Mouse (Mus musculus): ENCODE measurements at regions not wholly inside any gene's neighbourhood (a gene's known extent, or its start where the extent isn't known, plus 50 kb on each side); places are given as distances from the start of the nearest gene placed in this dataset.

GRCm38 (mm10) chr13:31139686-31140085 is 165.7 kb downstream of the Gm5447 start:
- no peak for ATAC-seq (replicated peaks in 1 of 2; ENCODE audit: insufficient read depth in 1 of 2, low FRiP score in 2 of 2, low TSS enrichment in 1 of 2, low read depth in 1 of 2, poor library complexity in 2 of 2, severe bottlenecking in 2 of 2)

GRCm38 (mm10) chr13:31147323-31147722 is 173.3 kb downstream of the Gm5447 start:
- ATAC-seq (replicated peaks in 1 of 2; ENCODE audit: insufficient read depth in 1 of 2, low FRiP score in 2 of 2, low TSS enrichment in 1 of 2, low read depth in 1 of 2, poor library complexity in 2 of 2, severe bottlenecking in 2 of 2) = peak; percentile 62 to 76

GRCm38 (mm10) chr13:31154066-31154465 is 180.1 kb downstream of the Gm5447 start:
- ATAC-seq (replicated peaks in 1 of 2; ENCODE audit: insufficient read depth in 1 of 2, low FRiP score in 2 of 2, low TSS enrichment in 1 of 2, low read depth in 1 of 2, poor library complexity in 2 of 2, severe bottlenecking in 2 of 2) = no peak

- peak; percentile 37 to 60; a peak in 2 of 4 replicates for ATAC-seq (replicated peaks in 1 of 2; ENCODE audit: insufficient read depth in 1 of 2, low FRiP score in 2 of 2, low TSS enrichment in 1 of 2, low read depth in 1 of 2, poor library complexity in 2 of 2, severe bottlenecking in 2 of 2)
Observed at GRCm38 (mm10) chr13:31163878-31164495, 190.0 kb downstream of the Gm5447 start.

GRCm38 (mm10) chr13:31166286-31166685 is 192.3 kb downstream of the Gm5447 start:
- no peak for ATAC-seq (replicated peaks in 1 of 2; ENCODE audit: insufficient read depth in 1 of 2, low FRiP score in 2 of 2, low TSS enrichment in 1 of 2, low read depth in 1 of 2, poor library complexity in 2 of 2, severe bottlenecking in 2 of 2)

GRCm38 (mm10) chr13:31168854-31169253 is 194.8 kb downstream of the Gm5447 start:
- ATAC-seq (replicated peaks in 1 of 2; ENCODE audit: insufficient read depth in 1 of 2, low FRiP score in 2 of 2, low TSS enrichment in 1 of 2, low read depth in 1 of 2, poor library complexity in 2 of 2, severe bottlenecking in 2 of 2) = no peak

GRCm38 (mm10) chr13:31171751-31172150 is 197.7 kb downstream of the Gm5447 start:
- no peak for ATAC-seq (replicated peaks in 1 of 2; ENCODE audit: insufficient read depth in 1 of 2, low FRiP score in 2 of 2, low TSS enrichment in 1 of 2, low read depth in 1 of 2, poor library complexity in 2 of 2, severe bottlenecking in 2 of 2)

GRCm38 (mm10) chr13:31172580-31172979 is 198.6 kb downstream of the Gm5447 start:
- ATAC-seq (replicated peaks in 1 of 2; ENCODE audit: insufficient read depth in 1 of 2, low FRiP score in 2 of 2, low TSS enrichment in 1 of 2, low read depth in 1 of 2, poor library complexity in 2 of 2, severe bottlenecking in 2 of 2) = no peak

- ATAC-seq (replicated peaks in 1 of 2; ENCODE audit: insufficient read depth in 1 of 2, low FRiP score in 2 of 2, low TSS enrichment in 1 of 2, low read depth in 1 of 2, poor library complexity in 2 of 2, severe bottlenecking in 2 of 2) = no peak
Observed at GRCm38 (mm10) chr13:31177999-31178783, 204.2 kb downstream of the Gm5447 start.

GRCm38 (mm10) chr13:31178964-31179363 is 205.0 kb downstream of the Gm5447 start:
- no peak for ATAC-seq (replicated peaks in 1 of 2; ENCODE audit: insufficient read depth in 1 of 2, low FRiP score in 2 of 2, low TSS enrichment in 1 of 2, low read depth in 1 of 2, poor library complexity in 2 of 2, severe bottlenecking in 2 of 2)

GRCm38 (mm10) chr13:31179407-31180001 is 205.5 kb downstream of the Gm5447 start:
- ATAC-seq (replicated peaks in 1 of 2; ENCODE audit: insufficient read depth in 1 of 2, low FRiP score in 2 of 2, low TSS enrichment in 1 of 2, low read depth in 1 of 2, poor library complexity in 2 of 2, severe bottlenecking in 2 of 2) = peak; percentile 68 to 77

GRCm38 (mm10) chr13:31181530-31181929 is 207.5 kb downstream of the Gm5447 start:
- ATAC-seq (replicated peaks in 1 of 2; ENCODE audit: insufficient read depth in 1 of 2, low FRiP score in 2 of 2, low TSS enrichment in 1 of 2, low read depth in 1 of 2, poor library complexity in 2 of 2, severe bottlenecking in 2 of 2) = no peak

- ATAC-seq (replicated peaks in 1 of 2; ENCODE audit: insufficient read depth in 1 of 2, low FRiP score in 2 of 2, low TSS enrichment in 1 of 2, low read depth in 1 of 2, poor library complexity in 2 of 2, severe bottlenecking in 2 of 2) = no peak
Observed at GRCm38 (mm10) chr13:31184845-31185834, 211.1 kb downstream of the Gm5447 start.

- ATAC-seq (replicated peaks in 1 of 2; ENCODE audit: insufficient read depth in 1 of 2, low FRiP score in 2 of 2, low TSS enrichment in 1 of 2, low read depth in 1 of 2, poor library complexity in 2 of 2, severe bottlenecking in 2 of 2) = no peak
Observed at GRCm38 (mm10) chr13:31186805-31187589, 213.0 kb downstream of the Gm5447 start.

GRCm38 (mm10) chr13:31189116-31189515 is 215.1 kb downstream of the Gm5447 start:
- no peak for ATAC-seq (replicated peaks in 1 of 2; ENCODE audit: insufficient read depth in 1 of 2, low FRiP score in 2 of 2, low TSS enrichment in 1 of 2, low read depth in 1 of 2, poor library complexity in 2 of 2, severe bottlenecking in 2 of 2)

- ATAC-seq (replicated peaks in 1 of 2; ENCODE audit: insufficient read depth in 1 of 2, low FRiP score in 2 of 2, low TSS enrichment in 1 of 2, low read depth in 1 of 2, poor library complexity in 2 of 2, severe bottlenecking in 2 of 2) = no peak
Observed at GRCm38 (mm10) chr13:31190036-31190435, 216.0 kb downstream of the Gm5447 start.

Measured in hematopoietic stem cell, adult 5-6 weeks (primary cell).